Mouse (Mus musculus): ENCODE data around the gene Mapk8ip1. TPM values are rescaled to one million over a fixed set of nuclear protein-coding genes. Genes with fewer than 3 reads are reported as not detected.

Gene Mapk8ip1
- polyA plus RNA-seq, 1 experiment from 2014 or later = 111 TPM

DNA sequence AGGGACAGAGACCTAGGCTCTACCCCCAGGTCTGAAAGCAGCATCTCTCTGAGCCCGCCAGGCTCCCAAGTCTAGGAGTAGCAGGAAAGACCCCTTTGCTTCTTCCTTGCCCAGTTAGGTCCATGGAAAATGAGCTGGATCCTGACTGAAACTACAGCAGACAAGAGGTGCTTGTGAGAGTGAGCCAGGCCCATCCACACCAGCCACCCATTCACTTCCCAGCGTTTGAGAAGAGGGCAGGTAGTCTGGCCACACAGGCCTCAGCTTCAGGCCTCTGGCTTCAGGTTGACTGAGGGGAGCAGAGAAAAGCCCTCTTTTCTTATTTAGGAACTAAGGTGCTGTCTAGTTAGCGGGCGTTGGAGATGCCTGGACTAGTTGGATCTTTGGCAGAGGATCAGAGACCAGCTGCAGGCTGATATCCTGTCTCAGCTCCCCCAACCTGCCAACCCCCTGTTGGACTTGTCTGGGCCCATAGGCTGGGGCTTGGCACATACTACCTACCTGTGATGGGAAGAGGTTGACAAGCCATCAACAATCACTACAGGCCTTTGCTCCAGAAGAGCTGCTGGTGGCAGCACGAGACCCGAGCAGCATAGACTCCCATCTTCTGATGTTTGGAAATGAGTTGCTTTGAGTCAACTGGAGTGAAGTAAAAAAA is 38.4 kb downstream of the Mapk8ip1 start:
- Histone ChIP-seq H3K4me2 (replicated peaks) (no peak overlapping the region), H3K27me3 (no peaks in the 10 kb centered on the region), H3K4me1 (replicated peaks) (no peaks in the 10 kb centered on the region), H3K9ac (replicated peaks) (no peak overlapping the region), H3K9me3 (no peaks in the 10 kb centered on the region), H3K4me3 (replicated peaks) (no peak overlapping the region), H3K27ac (no peak overlapping the region), H3K36me3 (peaks cover 62% of the 10 kb centered on the region)
- no peak for ATAC-seq
- 96% methylated on average over 6 of the region's 6 CpGs for WGBS

DNA sequence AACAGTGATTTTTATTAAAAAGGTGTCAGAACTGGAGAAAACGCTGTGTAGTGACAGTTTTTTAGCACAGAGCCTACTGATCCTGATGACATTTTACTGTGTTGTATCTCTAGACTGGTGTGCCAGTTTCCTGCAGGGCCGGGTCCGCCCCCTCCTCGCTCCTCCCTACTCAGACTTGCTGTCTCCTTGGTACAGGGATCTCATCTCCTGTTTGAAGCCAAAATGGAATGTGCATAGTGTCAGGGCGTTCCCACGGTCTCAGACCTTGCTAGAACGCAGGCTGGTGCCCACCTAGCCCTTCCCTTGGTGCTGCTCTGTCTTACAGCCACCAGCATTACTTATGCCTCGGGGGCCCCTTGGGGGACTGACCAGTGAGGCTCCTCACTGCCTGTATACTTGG is 39.3 kb downstream of the Mapk8ip1 start:
- Histone ChIP-seq H3K9ac (replicated peaks) (no peak overlapping the region), H3K4me3 (replicated peaks) (no peak overlapping the region), H3K9me3 (no peaks in the 10 kb centered on the region), H3K4me2 (replicated peaks) (no peak overlapping the region), H3K36me3 (peaks cover 69% of the 10 kb centered on the region), H3K4me1 (replicated peaks) (no peaks in the 10 kb centered on the region), H3K27me3 (no peaks in the 10 kb centered on the region), H3K27ac (no peak overlapping the region)
- no peak for ATAC-seq
- WGBS = 84% methylated on average over 8 of the region's 8 CpGs

DNA sequence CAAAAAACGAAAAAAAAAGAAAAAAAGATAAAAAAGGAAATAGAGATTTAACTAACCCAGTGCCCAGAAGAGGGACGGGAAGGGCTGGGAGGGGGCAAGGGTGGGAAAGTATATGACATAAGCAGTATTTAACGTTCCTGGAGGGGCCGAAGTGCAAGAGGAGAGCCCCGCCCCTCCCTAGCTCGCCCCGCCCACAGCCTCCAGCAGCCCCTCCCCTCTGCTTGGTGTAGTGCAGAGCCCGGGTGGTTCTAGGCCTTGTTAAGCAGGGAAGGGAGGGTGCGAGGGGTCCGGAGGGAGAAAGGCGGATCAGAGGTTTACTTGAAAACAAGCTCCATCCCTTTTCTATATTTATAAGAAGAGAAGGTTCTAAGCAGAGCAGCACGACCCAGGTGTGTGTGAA is 40.2 kb downstream of the Mapk8ip1 start:
- no peak overlapping the region for H3K4me2 ChIP-seq (replicated peaks)
- no peaks in the 10 kb centered on the region for H3K27me3 ChIP-seq
- no peaks in the 10 kb centered on the region for H3K9me3 ChIP-seq
- no peaks in the 10 kb centered on the region for H3K4me1 ChIP-seq (replicated peaks)
- WGBS = 20% methylated on average over 12 of the region's 12 CpGs
- ATAC-seq = no peak
- H3K27ac ChIP-seq = no peak overlapping the region
- peaks cover 68% of the 10 kb centered on the region for H3K36me3 ChIP-seq
- H3K9ac ChIP-seq (replicated peaks) = no peak overlapping the region
- no peak overlapping the region for H3K4me3 ChIP-seq (replicated peaks)

DNA sequence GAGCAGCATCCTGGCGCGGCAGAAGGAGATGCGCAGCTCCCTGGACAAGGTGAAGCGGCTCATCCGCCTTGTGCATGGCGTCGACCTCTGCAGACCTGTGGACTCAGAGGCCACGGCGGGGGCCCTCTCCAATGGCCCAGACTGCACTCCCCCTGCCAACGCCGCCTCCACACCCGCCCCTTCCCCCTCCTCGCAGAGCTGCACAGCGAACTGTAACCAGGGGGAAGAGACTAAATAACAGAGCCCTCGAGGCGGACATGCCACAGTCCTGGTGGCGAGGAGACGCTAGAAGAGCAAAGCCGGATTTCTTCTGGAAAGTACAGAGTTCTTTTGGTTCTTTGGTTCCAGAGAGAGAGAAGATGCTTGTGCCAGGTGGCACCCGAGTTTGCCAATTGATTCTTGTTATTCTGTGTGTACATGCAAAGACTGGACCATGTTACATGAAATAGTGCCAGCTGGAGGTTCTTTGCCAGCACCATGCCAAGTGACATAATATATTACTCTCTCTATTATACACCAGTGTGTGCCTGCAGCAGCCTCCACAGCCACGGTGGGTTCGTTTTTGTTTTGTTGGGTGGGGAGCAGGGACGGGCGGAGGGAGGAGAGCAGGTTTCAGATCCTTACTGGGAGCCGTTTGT is 40.8 kb downstream of the Mapk8ip1 start:
- H3K4me2 ChIP-seq (replicated peaks) = no peak overlapping the region
- no peak overlapping the region for H3K27ac ChIP-seq
- no peaks in the 10 kb centered on the region for H3K27me3 ChIP-seq
- H3K9me3 ChIP-seq = no peaks in the 10 kb centered on the region
- ATAC-seq = no peak
- no peak overlapping the region for H3K9ac ChIP-seq (replicated peaks)
- H3K4me1 ChIP-seq (replicated peaks) = no peaks in the 10 kb centered on the region
- H3K36me3 ChIP-seq = peaks cover 71% of the 10 kb centered on the region
- H3K4me3 ChIP-seq (replicated peaks) = no peak overlapping the region
- 73% methylated on average over 25 of the region's 25 CpGs for WGBS

DNA sequence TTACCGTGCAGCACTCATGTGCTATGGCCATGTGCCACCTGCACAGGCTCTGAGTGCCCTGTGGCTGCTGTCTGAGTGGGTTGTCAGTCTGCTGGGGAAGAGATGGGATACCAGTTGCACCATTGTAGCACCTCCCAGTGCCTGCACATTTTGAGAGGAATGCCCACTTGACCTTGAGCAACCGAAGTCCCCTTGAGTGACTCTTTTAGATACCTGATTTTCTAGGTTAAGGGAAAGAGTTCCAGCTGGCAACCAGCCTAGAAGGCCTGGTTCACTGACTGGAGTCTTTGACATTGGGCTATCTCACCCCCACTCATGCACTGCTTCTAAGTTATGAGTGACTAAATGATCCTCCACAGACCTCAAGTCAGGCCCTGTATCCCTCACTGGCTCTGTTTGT is 41.8 kb downstream of the Mapk8ip1 start:
- Histone ChIP-seq H3K9me3 (no peaks in the 10 kb centered on the region), H3K4me3 (replicated peaks) (no peak overlapping the region), H3K4me2 (replicated peaks) (no peak overlapping the region), H3K9ac (replicated peaks) (no peak overlapping the region), H3K27me3 (no peaks in the 10 kb centered on the region), H3K4me1 (replicated peaks) (no peaks in the 10 kb centered on the region), H3K36me3 (peaks cover 68% of the 10 kb centered on the region), H3K27ac (no peak overlapping the region)
- WGBS = 98% methylated on average over 2 of the region's 2 CpGs
- ATAC-seq = no peak

DNA sequence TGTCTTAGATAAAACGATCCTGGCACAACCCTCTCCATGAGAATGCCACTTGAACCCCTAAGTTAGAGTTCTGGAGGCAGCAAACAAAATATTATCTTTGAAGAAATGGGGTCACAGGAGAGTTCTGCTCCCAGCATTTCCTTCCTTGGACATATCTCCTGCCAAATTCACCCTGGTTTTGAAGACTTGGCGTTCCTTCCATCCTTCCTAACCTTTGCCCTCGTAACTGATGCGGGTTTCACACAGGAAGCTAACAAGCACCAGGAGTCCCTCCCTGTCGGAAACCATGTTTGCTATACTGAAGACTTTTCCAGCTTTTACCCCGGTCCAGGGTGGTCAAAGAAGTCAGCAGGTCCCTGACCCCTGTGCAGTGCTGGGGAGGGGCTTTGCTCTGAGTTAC is 46.8 kb downstream of the Mapk8ip1 start:
- Histone ChIP-seq H3K4me3 (replicated peaks) (no peak overlapping the region), H3K4me1 (replicated peaks) (peaks cover 7% of the 10 kb centered on the region; the same call in 1 of the 2 replicates), H3K27ac (no peak overlapping the region), H3K27me3 (no peaks in the 10 kb centered on the region), H3K9me3 (no peaks in the 10 kb centered on the region), H3K4me2 (replicated peaks) (no peak overlapping the region), H3K36me3 (peaks cover 68% of the 10 kb centered on the region), H3K9ac (replicated peaks) (no peak overlapping the region)
- ATAC-seq = no peak
- WGBS = 73% methylated on average over 6 of the region's 6 CpGs

DNA sequence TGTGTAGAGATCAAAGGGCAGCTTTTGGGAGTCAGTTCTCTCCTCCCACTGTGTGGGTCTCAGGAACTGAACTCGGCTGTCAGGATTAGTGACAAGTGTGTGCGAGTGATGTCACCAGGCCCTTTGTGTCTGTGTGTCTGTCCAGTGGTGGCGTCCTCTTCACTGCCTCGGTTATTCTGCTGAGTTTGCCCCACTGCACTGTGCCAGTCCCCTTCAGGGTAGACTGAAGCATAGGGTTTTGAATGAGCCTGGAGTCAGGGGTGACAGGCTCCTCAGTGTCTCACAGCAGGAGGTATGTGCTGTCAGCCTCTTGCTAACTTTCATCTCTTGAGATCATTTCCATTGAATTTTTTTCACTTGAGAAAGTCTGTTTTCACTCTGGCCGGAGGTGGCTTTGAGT is 47.7 kb downstream of the Mapk8ip1 start:
- H3K4me3 ChIP-seq (replicated peaks) = no peak overlapping the region
- H3K27ac ChIP-seq = peak overlapping the region; percentile 16; the same call in 1 of the 2 replicates
- peaks cover 7% of the 10 kb centered on the region; the same call in 1 of the 2 replicates for H3K4me1 ChIP-seq (replicated peaks)
- peaks cover 68% of the 10 kb centered on the region for H3K36me3 ChIP-seq
- no peaks in the 10 kb centered on the region for H3K9me3 ChIP-seq
- 19% methylated on average over 5 of the region's 5 CpGs for WGBS
- no peak overlapping the region for H3K4me2 ChIP-seq (replicated peaks)
- H3K9ac ChIP-seq (replicated peaks) = no peak overlapping the region
- no peaks in the 10 kb centered on the region for H3K27me3 ChIP-seq
- ATAC-seq = no peak

DNA sequence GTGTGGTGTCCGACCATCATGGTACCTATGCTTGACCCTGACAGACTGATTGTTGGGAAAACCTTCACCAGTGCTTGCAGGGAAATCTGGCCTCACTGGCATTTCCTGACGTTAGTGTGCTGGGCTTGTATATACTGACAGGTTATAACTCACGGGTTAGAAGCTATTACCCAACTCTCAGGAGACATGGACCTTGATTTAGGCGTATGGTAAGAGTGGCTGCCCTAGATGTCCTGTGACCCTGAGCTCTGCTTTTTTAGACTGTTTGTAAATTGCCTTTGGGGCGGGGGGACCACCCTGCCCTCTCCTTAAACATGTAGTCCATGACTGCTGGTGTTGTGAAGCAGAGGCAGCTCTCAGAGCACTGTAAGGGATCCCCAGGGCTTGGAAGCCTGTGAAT is 50.4 kb downstream of the Mapk8ip1 start:
- no peaks in the 10 kb centered on the region for H3K9me3 ChIP-seq
- H3K4me2 ChIP-seq (replicated peaks) = no peak overlapping the region
- no peaks in the 10 kb centered on the region for H3K27me3 ChIP-seq
- WGBS = 87% methylated on average over 5 of the region's 5 CpGs
- H3K9ac ChIP-seq (replicated peaks) = no peak overlapping the region
- peaks cover 7% of the 10 kb centered on the region; the same call in 1 of the 2 replicates for H3K4me1 ChIP-seq (replicated peaks)
- peaks cover 72% of the 10 kb centered on the region for H3K36me3 ChIP-seq
- ATAC-seq = no peak
- no peak overlapping the region for H3K4me3 ChIP-seq (replicated peaks)
- no peak overlapping the region for H3K27ac ChIP-seq

DNA sequence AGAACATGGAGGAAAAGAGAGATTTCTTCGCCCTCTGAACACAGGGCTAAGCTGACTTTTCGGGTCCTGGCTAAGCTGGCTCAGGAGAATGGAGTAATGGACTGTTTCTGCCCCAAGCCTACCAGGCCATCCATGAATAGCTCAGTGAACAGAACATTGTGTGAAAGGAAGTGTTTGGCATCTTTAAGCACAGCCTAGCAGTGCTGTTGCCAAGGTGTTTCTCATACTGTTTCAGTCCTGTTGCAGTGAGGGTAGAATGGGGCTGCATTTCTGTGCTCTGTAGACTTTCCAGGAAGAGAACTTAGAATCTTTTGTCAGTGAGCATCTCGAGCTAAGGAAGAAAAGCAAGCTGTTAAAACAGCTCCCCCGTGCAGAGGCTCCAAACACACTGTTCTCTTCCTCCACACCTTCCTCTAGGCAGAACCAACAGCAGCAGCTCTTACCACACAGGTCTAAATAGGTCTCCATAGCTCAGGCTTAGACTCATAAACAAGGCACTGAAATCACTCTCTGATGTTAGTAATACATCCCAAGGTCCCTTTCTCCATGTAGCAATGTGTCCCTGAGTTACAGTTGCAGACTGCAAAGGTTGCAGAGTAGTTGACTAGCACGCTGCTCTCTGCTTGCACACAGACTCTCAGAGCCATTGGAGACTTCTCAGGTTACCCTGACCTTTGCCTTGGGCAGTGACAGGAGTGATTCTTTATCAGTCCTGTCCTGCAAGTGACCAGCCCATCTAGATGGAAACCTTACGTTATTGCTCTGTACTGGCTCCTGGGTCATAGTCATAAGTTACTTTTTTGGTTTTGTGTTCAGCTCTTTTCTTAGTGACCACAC is 51.3 kb downstream of the Mapk8ip1 start:
- 85% methylated on average over 6 of the region's 6 CpGs for WGBS
- no peak overlapping the region for H3K9ac ChIP-seq (replicated peaks)
- no peak overlapping the region for H3K4me3 ChIP-seq (replicated peaks)
- H3K4me1 ChIP-seq (replicated peaks) = peaks cover 7% of the 10 kb centered on the region; the same call in 1 of the 2 replicates
- no peak overlapping the region for H3K4me2 ChIP-seq (replicated peaks)
- H3K36me3 ChIP-seq = peaks cover 75% of the 10 kb centered on the region
- H3K27me3 ChIP-seq = no peaks in the 10 kb centered on the region
- no peak overlapping the region for H3K27ac ChIP-seq
- no peak for ATAC-seq
- no peaks in the 10 kb centered on the region for H3K9me3 ChIP-seq

DNA sequence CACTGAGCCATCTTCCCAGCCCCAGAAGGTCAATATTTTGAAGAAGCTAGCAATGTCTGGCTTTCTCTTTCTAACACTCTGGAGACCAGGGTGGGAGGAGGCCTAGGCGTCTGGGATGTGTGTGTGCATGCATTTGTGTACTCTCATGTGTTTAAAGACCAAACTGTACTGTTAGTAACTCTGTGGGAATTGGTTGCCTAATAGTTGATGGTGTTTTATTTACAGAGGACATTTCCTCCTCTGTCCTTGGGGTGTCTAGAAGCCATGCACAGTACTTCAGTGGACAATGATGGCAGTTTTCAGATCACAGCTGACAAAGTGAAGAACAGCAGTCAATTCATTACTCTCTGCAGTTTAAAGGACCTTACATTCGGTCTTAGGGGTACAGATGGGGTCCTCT is 53.9 kb downstream of the Mapk8ip1 start:
- 91% methylated on average over 2 of the region's 2 CpGs for WGBS
- Histone ChIP-seq H3K36me3 (peaks cover 69% of the 10 kb centered on the region), H3K27me3 (no peaks in the 10 kb centered on the region), H3K9ac (replicated peaks) (no peak overlapping the region), H3K4me1 (replicated peaks) (no peaks in the 10 kb centered on the region), H3K9me3 (no peaks in the 10 kb centered on the region), H3K27ac (no peak overlapping the region), H3K4me2 (replicated peaks) (no peak overlapping the region), H3K4me3 (replicated peaks) (no peak overlapping the region)
- no peak for ATAC-seq

DNA sequence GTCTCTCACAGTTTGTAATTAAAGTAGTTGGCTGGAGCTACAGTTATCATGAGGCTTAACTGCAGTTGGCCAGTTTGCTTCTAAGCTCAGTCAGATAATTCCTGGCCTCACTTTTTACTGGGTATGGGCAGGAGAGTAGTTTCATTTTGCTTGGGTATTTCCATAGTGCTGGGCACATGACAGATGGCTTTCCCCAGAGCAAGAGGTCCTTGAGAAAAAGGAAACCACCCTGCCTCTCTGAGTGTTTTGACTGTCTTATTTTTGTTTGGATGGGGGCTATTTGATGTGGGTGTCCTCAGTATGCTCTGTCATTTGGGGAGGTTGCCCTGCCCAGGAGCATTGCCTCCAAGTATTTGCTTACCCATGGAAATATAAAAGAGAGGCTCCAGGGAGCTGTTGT is 58.6 kb downstream of the Mapk8ip1 start:
- Histone ChIP-seq H3K4me2 (replicated peaks) (no peak overlapping the region), H3K27me3 (no peaks in the 10 kb centered on the region), H3K4me3 (replicated peaks) (no peak overlapping the region)

More for the DNA sequence above, 58.6 kb downstream of the Mapk8ip1 start:
- Histone ChIP-seq H3K9ac (replicated peaks) (no peak overlapping the region), H3K36me3 (peaks cover 42% of the 10 kb centered on the region), H3K9me3 (no peaks in the 10 kb centered on the region), H3K4me1 (replicated peaks) (no peaks in the 10 kb centered on the region), H3K27ac (no peak overlapping the region)
- no peak for ATAC-seq
